Mouse (Mus musculus) B cell, adult 67 days (primary cell): Measurements from ENCODE around the gene Vmn2r5. TPM values are rescaled to one million over a fixed set of nuclear protein-coding genes. Genes with fewer than 3 reads are reported as not detected.

Source experiments
- total RNA-seq, 2 experiments: library from RNA; stranded (reverse); gene quantifications; 4 replicates each; pipeline ENCODE4 v1.2.4; 2023

Gene Vmn2r5
- total RNA-seq = not detected

GRCm38 (mm10) chr3:64509742-64510141 is at the start of gene Vmn2r5:
Gene Vmn2r5, minus strand, starts transcription at chr3:64509842.

Other genes starting within 250 kb of the Vmn2r5 start
- gene Vmn2r3, start 220.1 kb downstream of the Vmn2r5 start, total RNA-seq = not detected
- not detected for gene Vmn2r4, start 94.5 kb downstream of the Vmn2r5 start, total RNA-seq
- not detected for gene Vmn2r6, start 56.0 kb upstream of the Vmn2r5 start, total RNA-seq